Mouse (Mus musculus) kidney, adult 18-20 months (tissue): ENCODE measurements around the gene Bicc1.

Source experiments
- DNase-seq: peaks from one replicate; pipeline ENCODE4 v3.0.0; 2021

Bicc1 gene

DNA sequence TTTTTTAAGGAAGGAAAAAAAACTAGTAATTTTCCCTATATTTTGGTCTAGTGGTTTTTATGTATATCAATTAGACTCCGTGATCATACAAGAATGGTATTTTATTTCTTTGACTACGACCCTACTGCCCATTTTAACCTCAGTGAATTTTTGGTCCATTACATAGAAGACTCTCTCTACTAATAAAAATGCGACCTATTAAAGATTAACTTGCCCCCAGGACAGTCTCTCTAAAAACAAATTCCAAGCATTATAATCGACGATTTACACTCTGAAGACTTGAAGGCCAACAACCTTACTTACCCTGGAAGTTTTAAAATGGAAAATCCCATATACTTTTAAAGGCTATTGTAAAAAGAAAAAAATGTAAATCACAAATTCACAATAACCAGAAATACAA lies 2.9 kb downstream of the Bicc1 start:
- no peak for DNase-seq

DNA sequence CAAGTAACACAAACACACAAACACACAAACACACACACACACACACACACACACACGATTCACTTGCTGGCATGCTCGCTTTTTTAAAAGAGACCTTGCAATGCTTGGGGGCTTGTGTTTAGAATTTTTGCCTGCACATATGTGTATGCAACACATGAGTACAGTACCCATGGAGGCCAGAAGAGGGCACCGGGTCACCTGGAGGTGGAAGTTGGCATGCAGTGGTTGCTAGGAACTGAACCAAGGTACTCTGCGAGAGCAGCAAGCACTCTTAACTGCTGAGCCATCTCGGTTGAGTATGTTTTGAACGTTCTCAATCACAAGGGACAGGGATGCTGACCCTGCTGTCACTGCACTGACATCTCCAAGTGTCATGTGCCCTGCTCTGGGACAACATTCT lies 5.9 kb downstream of the Bicc1 start:
- no peak for DNase-seq

DNA sequence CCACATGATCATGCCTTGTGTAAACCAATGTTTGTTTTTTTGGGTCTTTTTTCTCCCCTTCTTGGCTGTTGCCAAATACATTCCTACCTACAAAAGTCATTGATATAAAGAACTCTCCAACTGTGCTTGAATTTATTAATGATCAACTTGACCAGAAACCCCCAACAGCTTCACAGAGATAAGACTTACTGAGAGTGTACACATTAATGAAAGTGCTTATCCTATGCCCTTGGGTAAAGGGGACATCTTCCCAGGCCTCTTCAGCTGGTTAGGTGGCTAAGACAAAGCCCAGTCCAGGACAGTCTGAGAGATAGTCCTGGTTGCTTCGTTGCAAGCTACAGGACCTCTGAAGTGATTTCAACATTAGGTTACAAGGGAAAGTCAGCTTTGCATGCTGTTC lies 6.4 kb downstream of the Bicc1 start:
- DNase-seq: no peak

DNA sequence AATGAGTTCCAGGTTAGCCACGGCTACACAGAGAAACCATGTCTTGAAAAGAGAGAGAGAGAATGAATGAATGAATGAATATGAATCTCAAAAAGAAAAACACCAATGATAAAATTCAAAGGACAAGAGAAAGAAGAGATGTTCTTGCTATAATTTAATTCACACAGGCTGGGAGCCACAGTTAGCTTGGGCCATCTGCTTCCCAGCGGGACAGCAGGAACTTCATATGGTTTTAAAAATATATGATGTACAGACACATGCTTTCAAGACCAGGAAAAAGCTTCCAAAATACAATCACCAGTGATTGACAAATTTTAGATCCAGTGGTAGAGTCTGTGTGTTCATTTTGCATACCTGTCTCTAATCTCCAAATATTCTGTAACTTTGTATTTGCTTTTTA lies 9.0 kb downstream of the Bicc1 start:
- DNase-seq: no peak

DNA sequence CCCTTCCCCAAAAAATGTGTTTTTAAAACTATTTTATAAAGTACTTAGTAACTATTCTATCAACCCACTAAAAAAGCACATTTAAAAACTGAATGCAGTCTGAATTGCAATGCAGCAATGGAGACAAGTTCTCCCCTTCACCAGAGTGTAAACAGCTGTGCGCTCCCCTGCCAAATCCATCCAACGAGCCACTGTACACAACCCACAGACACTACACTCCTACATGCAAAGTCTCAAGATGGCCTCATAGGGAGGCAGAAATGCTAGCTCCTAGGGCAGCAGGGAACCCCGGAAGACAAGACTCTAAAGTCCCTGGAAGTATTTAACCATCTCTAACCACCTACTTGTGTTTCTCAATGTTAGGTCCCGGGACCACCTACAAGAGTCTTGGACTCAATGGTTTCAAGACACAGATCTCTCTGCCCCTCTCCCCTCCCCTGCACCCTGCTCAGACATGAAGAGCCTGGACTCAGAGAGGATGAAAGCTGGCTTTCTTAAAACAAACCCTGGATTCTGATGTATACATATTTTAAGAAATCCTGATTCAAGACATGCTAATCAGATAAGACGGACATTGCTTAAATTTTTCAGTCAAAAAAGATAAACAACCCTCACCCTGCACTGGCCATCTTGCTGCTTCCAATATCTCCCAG lies 10.4 kb downstream of the Bicc1 start:
- no peak for DNase-seq

DNA sequence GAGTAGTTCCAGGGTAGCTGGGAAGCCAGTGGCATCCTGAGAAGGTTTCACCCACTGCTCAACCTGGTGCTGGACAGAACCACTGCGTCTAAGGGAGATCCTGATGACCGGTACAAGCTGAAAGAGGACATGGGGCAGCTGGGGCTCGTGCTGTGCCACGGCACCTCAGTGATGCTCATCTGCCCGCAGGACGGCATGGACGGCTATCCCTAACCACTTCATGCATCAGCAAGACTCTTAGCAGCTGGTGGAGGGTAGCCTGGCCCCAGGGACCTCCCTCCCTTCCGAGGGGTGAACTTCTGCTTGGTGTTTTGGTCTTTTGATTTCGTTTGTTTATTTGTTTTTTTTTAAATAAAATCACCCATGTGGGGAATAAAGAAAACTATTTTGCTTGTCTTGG lies 11.3 kb downstream of the Bicc1 start:
- DNase-seq: no peak

DNA sequence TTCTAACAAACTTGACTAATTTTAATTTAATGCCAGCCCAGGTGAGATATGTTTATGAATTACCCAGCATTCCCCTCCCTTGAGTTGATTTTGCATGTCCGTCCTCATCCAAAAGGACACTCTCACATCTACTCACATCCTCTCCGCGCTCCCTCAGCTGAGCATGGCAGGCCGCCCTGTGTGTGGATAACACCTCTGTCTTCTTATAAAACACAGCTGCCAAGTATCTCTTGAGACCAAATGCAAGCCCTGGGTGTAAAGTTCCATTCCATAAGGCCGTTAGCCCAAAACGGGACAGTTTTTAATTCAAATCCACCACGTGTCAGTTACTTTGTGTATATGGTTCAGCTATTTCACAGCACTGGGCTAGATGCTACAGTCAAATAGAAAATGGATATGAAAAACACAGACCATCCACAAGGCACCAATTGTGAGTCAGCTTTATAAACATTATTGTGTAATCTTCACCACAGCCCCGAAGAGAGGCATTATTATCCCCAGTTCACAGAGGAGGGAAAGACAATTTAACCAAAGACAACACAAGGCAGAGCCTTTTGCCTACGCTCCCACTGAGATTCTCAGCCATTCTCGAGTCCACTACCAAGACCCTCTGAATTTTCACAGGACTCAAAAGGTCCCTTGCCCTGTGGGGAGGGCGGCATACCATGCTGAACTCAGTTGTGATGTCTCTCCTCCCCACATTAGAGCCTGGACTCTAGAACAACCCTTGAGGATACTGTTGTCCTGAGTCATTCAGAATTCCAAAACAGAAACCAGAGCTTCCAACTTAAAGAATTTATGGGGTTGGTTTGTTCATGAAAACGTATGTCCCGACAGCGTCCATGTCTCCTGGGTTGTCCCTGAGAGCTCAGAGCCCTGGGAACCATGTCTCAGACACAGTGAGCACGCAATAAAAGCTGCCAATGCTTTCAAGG lies 12.6 kb downstream of the Bicc1 start:
- DNase-seq: no peak

DNA sequence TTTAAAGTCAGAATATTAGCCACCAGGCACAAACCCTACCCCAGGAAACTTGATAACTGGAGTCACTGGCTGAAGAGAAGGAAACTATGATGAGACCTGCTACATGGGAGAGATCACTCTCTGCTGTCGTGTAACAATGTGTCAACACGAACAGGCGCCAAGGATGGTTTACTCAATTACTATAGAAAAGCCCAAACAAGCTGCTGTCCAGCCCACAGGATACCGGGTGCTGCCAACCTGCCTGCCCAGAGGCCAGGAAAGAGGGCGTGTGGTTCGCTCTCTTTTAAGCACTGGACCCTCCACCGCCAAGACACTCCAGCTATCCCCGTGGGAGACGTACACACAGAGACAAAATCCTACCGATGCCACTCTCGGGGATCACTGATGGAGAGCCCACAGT lies 13.7 kb downstream of the Bicc1 start:
- DNase-seq: no peak

DNA sequence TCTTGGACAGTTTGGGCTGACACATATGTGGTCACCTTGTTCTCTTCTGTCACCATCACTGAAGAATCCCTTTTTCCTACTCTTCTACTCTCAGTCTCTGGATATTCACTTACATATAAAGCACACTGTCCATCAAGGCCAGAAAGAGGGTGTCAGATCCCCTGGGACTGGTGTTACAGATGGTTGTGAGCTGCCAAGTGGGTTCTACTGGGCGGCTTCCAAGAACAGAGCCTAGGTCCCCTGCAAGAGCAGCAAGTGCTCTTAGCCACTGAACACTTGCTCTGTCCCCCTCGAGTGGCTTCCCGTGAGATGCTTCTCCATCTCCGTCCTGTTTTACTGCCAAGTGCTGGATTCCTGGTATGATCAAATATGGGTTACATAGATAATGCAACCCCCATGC lies 15.3 kb downstream of the Bicc1 start:
- no peak for DNase-seq

DNA sequence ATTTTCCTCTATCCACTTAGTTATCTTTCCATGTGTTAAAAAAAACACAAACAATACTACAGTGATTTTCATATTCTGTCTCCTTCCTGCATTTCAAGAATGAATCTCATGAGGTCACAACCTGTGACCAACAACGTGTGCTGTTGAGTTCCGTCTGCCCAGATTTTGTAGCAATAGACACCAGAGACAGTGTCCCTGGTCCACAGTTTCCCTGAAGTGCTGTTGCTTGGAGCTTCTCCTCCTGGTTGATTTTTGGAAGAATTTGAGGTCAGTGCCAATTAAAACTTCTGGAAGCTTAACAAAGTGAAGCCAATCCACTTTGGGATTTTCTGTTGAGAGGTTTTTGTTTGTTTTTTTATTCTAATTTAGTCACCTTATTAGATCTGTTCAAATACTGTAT lies 16.9 kb downstream of the Bicc1 start:
- DNase-seq: no peak

DNA sequence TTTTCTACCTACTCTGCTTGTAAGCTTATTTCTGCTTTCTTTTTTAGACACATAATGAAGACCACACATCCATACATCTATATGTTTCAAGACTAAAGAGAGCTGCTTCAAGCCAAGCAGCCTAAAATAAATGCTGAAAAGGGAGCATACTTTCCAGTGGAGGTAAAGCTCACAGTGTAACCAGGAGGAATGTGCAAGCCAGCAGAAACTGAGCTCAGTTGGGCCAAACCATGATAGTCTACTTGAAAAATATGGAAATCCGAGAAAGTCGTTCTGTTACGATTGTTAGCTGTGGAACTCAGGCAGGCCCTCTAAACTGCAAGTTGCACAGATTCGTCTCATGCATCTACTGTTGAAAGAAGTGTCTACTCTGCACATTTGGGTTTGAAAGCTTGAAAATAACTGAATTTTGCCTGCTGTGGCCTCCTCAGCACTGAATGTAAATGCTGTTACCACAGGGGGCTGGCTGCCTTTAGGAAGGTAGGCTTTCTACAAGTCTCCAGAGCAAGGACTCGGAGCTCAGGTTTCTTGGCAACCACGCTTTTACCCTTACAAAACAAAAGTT lies 19.1 kb downstream of the Bicc1 start:
- DNase-seq: no peak

DNA sequence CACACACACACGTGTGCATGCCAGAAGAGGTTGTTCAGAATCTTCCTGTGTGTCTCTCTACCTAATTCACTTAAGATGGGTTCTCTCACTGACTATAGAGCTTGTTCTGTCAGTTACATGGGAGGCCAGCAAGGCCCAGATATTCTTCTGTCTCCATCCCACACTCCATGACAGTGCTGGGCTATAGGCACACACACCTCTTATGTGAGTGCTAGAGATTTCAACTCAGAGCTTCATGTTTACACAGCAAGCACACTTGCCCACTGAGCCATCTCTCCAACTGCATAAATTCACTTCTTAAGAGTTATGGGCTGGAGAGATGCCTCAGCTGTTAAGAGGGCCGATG lies 20.7 kb downstream of the Bicc1 start:
- no peak for DNase-seq

DNA sequence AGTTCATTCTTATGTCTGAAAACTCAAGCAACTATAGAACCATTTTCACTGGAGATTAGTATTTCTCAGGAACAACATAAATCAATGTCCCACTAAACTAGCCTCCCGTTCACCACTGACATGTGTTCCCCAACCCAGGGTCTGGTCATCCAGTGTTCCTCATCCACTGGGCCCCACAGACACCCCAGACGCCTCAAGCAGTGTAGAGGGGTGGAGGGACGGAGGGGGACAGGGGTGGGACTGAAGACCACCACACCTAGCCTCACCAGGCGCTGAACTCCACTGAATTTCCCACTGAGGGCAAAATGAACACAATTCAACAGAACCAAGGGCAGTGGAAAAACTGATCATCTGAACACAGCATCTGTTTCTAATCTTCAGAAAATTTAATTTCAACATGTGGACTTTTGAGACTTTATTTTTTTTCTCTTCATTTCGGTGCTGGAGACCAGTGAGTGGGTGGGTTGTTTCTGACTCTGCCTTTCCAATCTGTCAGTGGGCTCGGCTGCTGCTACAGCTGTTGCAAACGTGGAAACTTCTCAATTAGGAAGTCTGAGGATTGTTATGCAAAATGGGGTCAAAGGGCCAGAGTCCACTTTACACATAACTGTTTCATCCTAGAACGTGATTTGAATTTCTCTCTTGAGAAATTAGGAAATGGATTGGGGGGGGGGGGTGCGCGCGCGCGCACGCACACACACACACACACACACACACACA lies 21.2 kb downstream of the Bicc1 start:
- DNase-seq: no peak

DNA sequence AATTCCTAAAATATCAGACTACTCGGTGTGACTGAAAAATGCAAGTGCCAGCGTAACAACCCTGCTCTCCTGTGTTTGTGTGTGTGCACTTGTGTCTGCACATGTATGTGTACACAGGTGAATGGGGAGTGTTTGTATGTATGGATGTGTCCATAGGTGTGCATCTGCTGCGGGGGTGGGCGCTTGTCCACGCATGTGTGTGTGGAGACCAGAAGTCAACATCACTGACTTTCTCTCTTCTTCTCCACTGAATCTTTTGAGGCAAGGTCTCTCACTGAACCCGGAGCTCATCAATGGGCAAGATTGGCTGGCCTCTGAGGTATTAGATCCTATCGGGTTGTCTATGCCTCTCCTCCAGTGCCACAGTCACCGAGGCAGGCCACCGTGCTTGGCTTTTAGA lies 21.9 kb downstream of the Bicc1 start:
- no peak for DNase-seq

DNA sequence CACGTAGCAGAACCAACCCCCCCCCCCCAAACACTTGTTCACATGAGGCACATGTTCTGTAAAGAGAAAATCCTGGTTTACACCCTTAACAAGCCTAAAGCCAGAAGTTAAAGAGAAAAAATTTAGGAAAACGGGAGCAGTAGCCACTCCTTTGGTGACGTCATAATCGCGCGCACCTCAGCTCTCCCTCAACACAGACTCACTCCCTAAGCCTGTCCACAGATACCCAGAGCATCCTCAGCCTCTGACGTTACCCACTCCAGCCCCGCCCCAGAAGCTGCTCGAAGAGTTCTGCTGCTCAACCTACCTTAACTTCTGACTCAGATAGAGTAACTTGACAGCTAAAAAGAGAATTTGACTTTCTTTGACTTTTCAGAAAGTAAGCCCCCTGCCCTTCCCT lies 28.2 kb downstream of the Bicc1 start:
- no peak for DNase-seq

DNA sequence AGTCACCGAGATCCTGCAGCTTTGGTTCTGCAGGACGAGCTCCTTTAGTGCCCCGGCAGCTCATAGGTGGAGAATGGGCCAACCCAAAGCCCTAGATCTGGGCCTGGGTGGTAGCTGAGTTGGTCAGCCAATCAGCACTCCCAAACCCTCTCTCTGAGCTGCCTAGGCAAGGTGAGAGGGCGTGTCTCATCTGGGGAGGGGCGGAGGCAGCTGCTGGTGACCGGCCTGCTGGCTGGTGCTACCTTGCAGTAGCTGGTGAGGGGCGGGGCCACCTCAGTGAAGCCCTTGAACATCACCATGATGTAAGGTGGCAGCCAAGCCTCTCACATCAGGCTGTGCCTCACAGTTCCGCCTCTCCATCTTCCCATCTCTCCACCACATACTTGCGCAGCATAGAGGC lies 29.2 kb downstream of the Bicc1 start:
- DNase-seq: peak; percentile 47

DNA sequence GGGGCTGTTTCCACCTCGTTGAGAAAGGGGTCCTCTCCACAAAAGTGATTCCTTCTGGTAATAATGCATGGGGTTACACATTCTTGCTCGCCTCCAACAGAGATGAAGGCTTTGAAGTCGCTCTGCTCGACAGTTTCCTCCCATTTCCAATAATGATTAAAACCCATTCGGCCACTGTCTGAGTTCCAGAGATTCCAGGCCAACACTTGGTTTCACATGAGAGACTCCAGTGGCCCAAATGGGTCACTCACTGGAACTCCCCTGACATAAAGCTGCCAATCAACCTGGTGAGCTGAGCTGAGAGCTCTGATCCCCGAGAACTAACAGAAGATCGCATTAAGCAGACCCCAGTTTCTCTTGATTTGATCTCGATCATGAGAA lies 31.6 kb downstream of the Bicc1 start:
- peak; percentile 69 for DNase-seq

DNA sequence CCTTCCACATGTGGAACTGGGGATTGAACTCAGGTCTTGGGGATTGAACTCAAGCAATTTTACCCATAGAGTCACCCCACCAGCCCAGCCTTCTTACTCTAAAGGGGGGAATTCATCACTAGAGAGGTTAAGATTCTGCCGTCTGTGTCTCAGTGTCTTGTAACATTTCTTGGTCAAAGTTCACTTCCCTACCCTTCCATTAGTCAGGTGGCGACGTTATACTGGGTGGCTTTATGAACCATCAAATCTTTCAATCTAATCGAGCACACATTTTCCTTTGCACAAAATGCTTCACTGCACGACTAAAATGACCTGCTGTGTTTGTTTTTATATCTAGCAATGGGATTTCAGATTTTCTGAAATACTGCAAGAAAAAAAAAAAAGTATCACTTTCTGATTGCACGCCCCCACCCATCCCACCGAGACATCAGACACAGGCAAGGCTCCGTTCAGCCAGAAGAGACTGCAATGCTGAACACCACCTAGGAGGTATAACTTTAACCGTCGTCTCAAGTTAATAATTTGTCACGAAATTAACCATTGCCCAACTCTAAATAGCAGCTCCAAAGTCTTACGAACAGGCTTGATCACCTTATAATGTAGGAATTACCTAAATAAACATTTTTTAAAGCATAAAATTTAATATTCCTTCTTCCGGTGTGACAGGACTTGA lies 32.1 kb downstream of the Bicc1 start:
- DNase-seq: no peak

DNA sequence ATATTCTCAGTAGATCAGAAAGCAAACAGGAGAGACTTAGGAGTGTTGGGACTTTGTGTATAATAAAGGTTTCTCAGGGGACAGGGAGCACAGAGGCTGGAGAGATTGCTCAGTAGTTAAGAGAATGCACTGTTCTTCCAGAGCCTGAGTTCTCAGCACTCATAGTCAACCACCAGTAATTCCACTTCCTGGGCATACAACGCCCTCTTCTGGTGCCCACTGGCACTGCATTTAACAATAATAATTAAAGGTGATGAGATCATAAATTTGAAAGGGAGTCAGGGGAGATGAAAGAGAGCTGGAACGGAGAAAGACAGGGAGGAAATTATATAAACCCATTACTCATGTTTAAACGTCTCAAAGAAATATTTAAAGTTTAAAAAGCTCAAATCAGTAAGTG lies 35.5 kb downstream of the Bicc1 start:
- no peak for DNase-seq

DNA sequence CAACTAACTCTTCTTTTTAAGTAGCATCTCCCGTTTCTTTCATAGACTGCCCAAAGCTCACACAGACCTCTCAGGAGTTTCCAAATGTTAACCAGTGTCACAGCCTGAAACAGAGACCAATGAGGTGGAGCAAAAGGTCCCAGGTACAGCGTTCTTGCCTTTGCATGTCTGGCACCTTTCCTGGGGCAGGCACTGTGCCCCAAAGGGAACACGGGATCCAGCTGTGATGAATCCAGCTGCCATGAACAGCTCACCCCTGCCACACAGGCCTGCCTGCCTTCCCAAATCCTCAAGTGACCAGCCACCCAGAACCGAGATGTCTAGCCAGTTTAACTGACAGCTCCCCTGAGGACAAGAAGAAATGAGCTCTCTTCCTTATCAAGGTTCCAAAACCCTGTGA lies 36.1 kb downstream of the Bicc1 start:
- peak; percentile 71 for DNase-seq

DNA sequence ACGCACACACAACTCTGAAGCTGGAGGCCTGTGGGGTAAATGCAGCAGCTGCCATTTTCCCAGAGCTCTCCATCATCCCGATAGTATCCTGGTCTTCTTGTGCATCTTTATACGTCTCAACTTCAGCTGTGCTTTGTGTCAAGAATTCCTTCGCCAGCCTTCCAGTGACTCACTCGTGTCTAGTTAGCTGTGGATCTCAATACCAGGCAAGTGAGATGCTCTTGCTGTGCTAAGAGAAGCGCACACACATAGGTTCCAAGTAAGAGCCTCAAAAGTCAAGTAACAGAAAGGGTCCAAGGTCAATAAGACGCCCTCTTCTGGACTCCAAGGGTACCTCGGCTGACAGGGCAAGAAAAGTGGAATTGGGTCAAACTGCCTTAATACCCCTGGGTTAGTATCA lies 37.0 kb downstream of the Bicc1 start:
- peak; percentile 5 for DNase-seq

DNA sequence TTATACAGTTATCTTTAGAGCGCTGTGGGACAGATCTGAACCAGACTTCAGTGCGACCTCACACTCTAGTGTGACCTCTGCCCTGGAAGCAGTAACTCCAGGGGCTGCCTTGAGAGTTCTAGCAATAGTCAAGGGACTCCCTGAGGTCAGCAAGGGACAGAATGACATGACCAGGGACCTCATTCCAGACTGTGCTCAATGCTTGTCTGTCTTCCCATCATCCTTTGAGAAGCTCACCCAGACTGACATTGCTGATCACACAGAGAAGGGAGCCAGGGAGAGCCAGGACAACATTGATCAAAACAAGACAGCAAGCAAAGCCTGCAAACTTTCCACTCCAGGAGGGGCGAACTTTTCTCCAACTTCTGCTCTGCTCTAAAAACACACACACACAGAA lies 38.7 kb downstream of the Bicc1 start:
- no peak for DNase-seq

DNA sequence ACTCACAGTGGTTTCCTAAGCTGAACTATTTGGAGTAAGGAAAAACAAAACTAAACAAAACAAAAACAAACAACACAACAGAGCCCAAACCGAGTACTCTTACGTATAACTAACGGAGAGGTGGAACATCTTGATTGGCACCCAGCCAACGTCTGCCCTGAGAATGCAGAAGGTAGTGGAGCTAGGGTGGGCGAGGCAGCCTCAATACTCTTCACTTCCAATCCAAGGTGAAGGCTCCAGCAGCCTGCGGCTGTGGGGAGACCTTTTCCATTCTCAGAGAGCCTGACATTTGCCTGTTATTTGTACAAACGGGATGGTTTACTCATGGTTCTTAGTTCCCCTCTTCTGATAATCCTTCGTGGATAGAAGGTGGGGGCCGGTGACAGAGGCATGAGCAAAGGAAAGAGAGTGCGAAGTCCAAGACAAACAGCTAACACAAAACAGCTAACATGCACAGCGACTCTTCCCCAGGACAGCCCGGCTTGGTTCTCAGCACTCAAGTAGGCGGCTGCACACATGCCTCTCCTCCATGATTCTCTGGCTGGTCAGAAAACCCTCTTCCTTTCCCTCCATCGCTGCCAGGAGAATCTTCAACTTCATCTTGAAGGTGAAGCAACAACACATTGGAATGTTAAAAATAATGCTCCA lies 39.3 kb downstream of the Bicc1 start:
- no peak for DNase-seq
